Mouse (Mus musculus) erythroblast, embryonic 14.5 days (primary cell): ENCODE results near the gene Glrb.

ENCODE experiments used
- GATA1 ChIP-seq: IDR thresholded peaks from 2 replicates; pipeline ENCODE4 v1.6.1; 2012; ENCODE audit warnings: low read length, inconsistent platforms, mixed read lengths
- TAL1 ChIP-seq: IDR thresholded peaks from 3 replicates; pipeline ENCODE4 v1.6.1; 2012; ENCODE audit warnings: low read length, inconsistent platforms, mixed read lengths

DNA sequence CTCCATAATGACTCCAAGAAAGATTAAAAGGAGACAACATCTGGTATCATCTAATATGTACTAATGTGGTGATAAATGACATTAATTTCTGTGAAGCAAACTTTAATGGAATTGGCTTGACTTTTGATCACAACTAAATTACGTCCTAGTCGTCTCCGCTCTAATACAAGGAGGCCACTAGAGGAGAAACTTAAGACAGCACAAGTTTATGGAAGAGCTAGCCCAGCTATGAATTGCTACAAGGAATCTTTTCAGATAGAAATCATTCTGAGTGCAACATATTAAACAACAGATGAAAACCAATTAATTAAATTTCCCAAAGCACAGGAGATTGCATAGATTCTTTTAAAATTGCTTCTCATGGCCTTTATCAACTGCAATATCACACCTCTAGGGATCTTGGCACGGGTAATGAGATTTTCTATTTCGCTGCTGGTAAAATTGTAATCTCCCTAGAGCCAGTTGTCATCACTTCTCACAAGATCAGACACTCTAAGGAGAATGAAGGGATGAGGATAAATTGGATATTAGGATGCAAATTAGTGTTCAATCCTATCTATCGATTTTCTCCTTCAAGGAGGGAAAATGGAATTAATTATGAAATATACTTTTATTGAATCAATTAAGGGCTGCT is 32.7 kb downstream of the Glrb start:
- TF ChIP-seq GATA1: no peak
- TF ChIP-seq TAL1: no peak
